Mouse (Mus musculus): ENCODE data around the gene Srsf2.

- no peak for TF ChIP-seq CTCF (IDR thresholded peaks at IDR 0.05; ENCODE audit: extremely low read depth, insufficient read depth, low read length)
- TF ChIP-seq POLR2A (IDR thresholded peaks at IDR 0.05; ENCODE audit: extremely low read depth, insufficient read depth, low read length): no peak
Observed at GRCm38 (mm10) chr11:116807116-116807515, 45.8 kb downstream of the Srsf2 start.

All from cortical plate, adult 2 months (tissue).